ENCODE assay signal across 25 mouse cellular contexts in the genomic region with DNA sequence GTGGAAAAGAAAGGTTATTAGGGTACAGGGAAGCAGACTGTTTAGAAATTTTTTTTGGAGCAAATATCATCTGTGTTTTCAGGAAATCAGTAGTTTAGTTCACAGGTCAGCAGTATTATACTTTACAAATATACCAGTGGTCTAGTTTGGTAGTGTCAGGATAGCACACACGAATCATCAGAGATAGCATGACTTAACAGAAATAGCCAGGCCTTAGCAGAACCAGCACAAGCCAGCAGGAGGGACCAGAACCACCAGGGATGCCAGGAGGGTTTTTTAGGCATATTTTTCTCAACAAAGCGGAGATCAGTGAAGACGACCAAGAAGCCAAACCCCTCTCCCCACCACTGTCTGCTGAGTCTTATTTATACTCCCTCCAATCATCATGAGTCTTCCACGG. TPM values are rescaled to one million over a fixed set of nuclear protein-coding genes. Genes with fewer than 3 reads are reported as not detected.
DNase-seq lines count a peak whose midpoint lies in the region; ATAC-seq and TF ChIP-seq lines count a peak whose summit lies in the region.
"Had no signal": no experiment of that assay in that cellular context is flagged by ENCODE, and none has a peak within 500 bp of the region (broad histone marks: within the 10 kb centered on the region; RNA-seq: fewer than 3 reads in every experiment).

No protein-coding gene starts in this region.

- H3K9me3 ChIP-seq in liver, embryonic 14.5 days (ENCODE audit: control insufficient read depth, low read length): no peaks in the 10 kb centered on the region
- H3K9me3 ChIP-seq in liver, embryonic 11.5 days (ENCODE audit: control insufficient read depth, low read length): no peaks in the 10 kb centered on the region
- no peaks in the 10 kb centered on the region for H3K9me3 ChIP-seq in G1E (replicated peaks)
- H3K9me3 ChIP-seq in hindbrain, embryonic 11.5 days (ENCODE audit: control insufficient read depth, low read length): no peaks in the 10 kb centered on the region
- H3K9me3 ChIP-seq: embryonic facial prominence, embryonic 15.5 days; forebrain, embryonic 13.5 days; heart, embryonic 12.5 days; hindbrain, embryonic 12.5 days had no signal

- H3K4me3 ChIP-seq in gastrocnemius, adult 2 months: no peak overlapping the region
- no peak overlapping the region for H3K4me3 ChIP-seq in liver, embryonic 14.5 days (ENCODE audit: insufficient read depth in 1 of 2, low read depth in 2 of 2, low read length in 2 of 2)
- H3K4me3 ChIP-seq in liver, embryonic 11.5 days (ENCODE audit: low read depth, low read length): no peak overlapping the region
- H3K4me3 ChIP-seq in G1E (ENCODE audit: low read depth, low read length): no peak overlapping the region
- H3K4me3 ChIP-seq in hindbrain, embryonic 11.5 days (ENCODE audit: low read depth, low read length): no peak overlapping the region
- H3K4me3 ChIP-seq: embryonic facial prominence, embryonic 15.5 days; forebrain, embryonic 13.5 days; heart, embryonic 12.5 days; hindbrain, embryonic 12.5 days had no signal

- H3K27ac ChIP-seq in gastrocnemius, adult 2 months: peak overlapping the region; percentile 75
- H3K27ac ChIP-seq in liver, embryonic 14.5 days: no peak overlapping the region
- no peak overlapping the region for H3K27ac ChIP-seq in liver, embryonic 11.5 days (ENCODE audit: low read depth, low read length)
- no peak overlapping the region for H3K27ac ChIP-seq in hindbrain, embryonic 11.5 days (ENCODE audit: low read depth, low read length)
- H3K27ac ChIP-seq: embryonic facial prominence, embryonic 15.5 days; forebrain, embryonic 13.5 days; hindbrain, embryonic 12.5 days had no signal

- H3K4me2 ChIP-seq in liver, embryonic 14.5 days (ENCODE audit: low read depth): no peak overlapping the region
- H3K4me2 ChIP-seq in liver, embryonic 11.5 days: no peak overlapping the region
- no peak overlapping the region for H3K4me2 ChIP-seq in hindbrain, embryonic 11.5 days (replicated peaks; ENCODE audit: low read depth, low read length)
- H3K4me2 ChIP-seq: embryonic facial prominence, embryonic 15.5 days; forebrain, embryonic 13.5 days; heart, embryonic 12.5 days; hindbrain, embryonic 12.5 days had no signal

- no peak for TF ChIP-seq EP300 in liver, embryonic 14.5 days (IDR thresholded peaks at IDR 0.05; ENCODE audit: low read depth)

- H3K27me3 ChIP-seq in liver, embryonic 14.5 days (ENCODE audit: control insufficient read depth, insufficient read depth, low read length): no peaks in the 10 kb centered on the region
- no peaks in the 10 kb centered on the region for H3K27me3 ChIP-seq in liver, embryonic 11.5 days (replicated peaks; ENCODE audit: control insufficient read depth, insufficient read depth, low read length)
- H3K27me3 ChIP-seq in G1E (ENCODE audit: insufficient read depth, low read length): no peaks in the 10 kb centered on the region
- no peaks in the 10 kb centered on the region for H3K27me3 ChIP-seq in hindbrain, embryonic 11.5 days (ENCODE audit: control insufficient read depth, insufficient read depth, low read length)
- H3K27me3 ChIP-seq: CH12.LX; embryonic facial prominence, embryonic 15.5 days; forebrain, embryonic 13.5 days; heart, embryonic 12.5 days; hindbrain, embryonic 12.5 days had no signal

- no peak for DNase-seq in gastrocnemius, adult 2 months
- no peak for DNase-seq in gastrocnemius, postnatal 36 days
- DNase-seq in liver, embryonic 14.5 days (ENCODE audit: low read depth in 3 of 3, low spot score in 3 of 3): no peak
- no peak for DNase-seq in liver, embryonic 11.5 days (ENCODE audit: low spot score)
- DNase-seq in G1E (ENCODE audit: low spot score): no peak
- DNase-seq in hindbrain, embryonic 11.5 days (ENCODE audit: low spot score): no peak
- no peak for DNase-seq in ovary, adult 18-20 months (ENCODE audit: low spot score)
- DNase-seq: adrenal gland, adult 8-10 months; adrenal gland, postnatal 36 days; cerebellum, adult 11 months; cerebellum, adult 8-10 months; cerebellum, postnatal 14 days; embryo, embryonic 11 days; forebrain, postnatal 0 days; gastrocnemius, postnatal 25 days; heart, adult 18-20 months; heart, postnatal 36 days had no signal

- 49% methylated on average over 4 of the region's 4 CpGs for WGBS in liver, embryonic 14.5 days (ENCODE audit: insufficient replicate concordance)
- 58% methylated on average over 4 of the region's 4 CpGs for WGBS in liver, embryonic 11.5 days
- WGBS in hindbrain, embryonic 11.5 days: 70% methylated on average over 4 of the region's 4 CpGs

- intact Hi-C loops in gastrocnemius, adult 2 months (cut with DNase I): no loop called here
- intact Hi-C loops in gastrocnemius, postnatal 36 days (cut with DNase I): no loop called here

- no peak for ATAC-seq in liver, embryonic 14.5 days (ENCODE audit: insufficient read depth)
- no peak for ATAC-seq in liver, embryonic 11.5 days (replicated peaks; ENCODE audit: low FRiP score)
- 0 out of 2 replicates have a peak, but pooled peaks have one; percentile 38 for ATAC-seq in G1E (ENCODE audit: extremely low read depth, insufficient number of reproducible peaks, low FRiP score, poor library complexity, severe bottlenecking)
- ATAC-seq in megakaryocyte-erythroid progenitor cell, adult 5-6 weeks (replicated peaks; ENCODE audit: low FRiP score, low TSS enrichment, poor library complexity, severe bottlenecking): 0 out of 2 replicates have a peak, but pooled peaks have one; percentile 52
- ATAC-seq in hindbrain, embryonic 11.5 days (ENCODE audit: low FRiP score): no peak
- ATAC-seq: forebrain, embryonic 13.5 days; forebrain, postnatal 0 days; hindbrain, embryonic 16.5 days; inflammation-experienced regulatory T-cells, adult 6 months had no signal

- H3K9ac ChIP-seq in liver, embryonic 14.5 days (replicated peaks): no peak overlapping the region
- no peak overlapping the region for H3K9ac ChIP-seq in liver, embryonic 11.5 days (ENCODE audit: low read depth, low read length)
- H3K9ac ChIP-seq in hindbrain, embryonic 11.5 days (ENCODE audit: low read depth, low read length): no peak overlapping the region
- H3K9ac ChIP-seq: embryonic facial prominence, embryonic 15.5 days; forebrain, embryonic 13.5 days; forebrain, postnatal 0 days; heart, embryonic 12.5 days; hindbrain, embryonic 12.5 days had no signal

- peaks cover 0 to 4% of the 10 kb centered on the region in 2 experiments for H3K4me1 ChIP-seq in liver, embryonic 14.5 days (replicated peaks; ENCODE audit: control insufficient read depth in 2 of 2, insufficient read depth in 2 of 2, low read length in 1 of 2)
- H3K4me1 ChIP-seq in liver, embryonic 11.5 days (replicated peaks; ENCODE audit: control insufficient read depth, insufficient read depth, low read length): peaks cover 7% of the 10 kb centered on the region
- peaks cover 31% of the 10 kb centered on the region for H3K4me1 ChIP-seq in G1E (ENCODE audit: insufficient read depth, low read depth, low read length)
- H3K4me1 ChIP-seq in hindbrain, embryonic 11.5 days (replicated peaks; ENCODE audit: control insufficient read depth, insufficient read depth, low read length): no peaks in the 10 kb centered on the region
- H3K4me1 ChIP-seq: hindbrain, embryonic 12.5 days had no signal

- no peak; the same call in 1 of the 2 replicates for TF ChIP-seq CTCF in gastrocnemius, adult 2 months (IDR thresholded peaks at IDR 0.05)
- TF ChIP-seq CTCF in liver, embryonic 14.5 days (IDR thresholded peaks at IDR 0.05; ENCODE audit: low read depth): 0 out of 2 replicates have a peak, but pooled peaks have one; percentile 10
- TF ChIP-seq CTCF in G1E (IDR thresholded peaks at IDR 0.05; ENCODE audit: low read depth, low read length): no peak

- no peaks in the 10 kb centered on the region for H3K36me3 ChIP-seq in liver, embryonic 14.5 days (replicated peaks; ENCODE audit: control insufficient read depth, insufficient read depth, low read depth)
- no peaks in the 10 kb centered on the region for H3K36me3 ChIP-seq in liver, embryonic 11.5 days (ENCODE audit: control insufficient read depth, insufficient read depth, low read length)
- peaks cover 15% of the 10 kb centered on the region for H3K36me3 ChIP-seq in G1E (replicated peaks)
- H3K36me3 ChIP-seq in hindbrain, embryonic 11.5 days (ENCODE audit: control insufficient read depth, insufficient read depth, low read length): no peaks in the 10 kb centered on the region
- H3K36me3 ChIP-seq: embryonic facial prominence, embryonic 15.5 days; heart, embryonic 12.5 days; hindbrain, embryonic 12.5 days had no signal

RNA-seq across cellular contexts. Expression of a gene that starts 17.6 kb away (rescaled TPM):
- total RNA-seq in gastrocnemius, adult 2 months (2021): 10 to 100 TPM; 60.2 to 61.3 TPM
- total RNA-seq in gastrocnemius, postnatal 36 days (2021): 10 to 100 TPM; 50.4 to 56.7 TPM
- polyA plus RNA-seq in liver, embryonic 14.5 days (2012; rRNA removed): 4.6 and 6.4 TPM in 2 replicates
- polyA plus RNA-seq in liver, embryonic 14.5 days (2014; fragmentation: Nextera tagmentation; extraction: Ambion mirVana): 16.4 and 16.8 TPM in 2 replicates
- polyA plus RNA-seq in liver, embryonic 11.5 days (2014; fragmentation: Nextera tagmentation; extraction: Ambion mirVana): 23.2 and 26.5 TPM in 2 replicates
- 16.2 and 28.5 TPM in 2 replicates for total RNA-seq in G1E (2014; fragmentation: Nextera tagmentation)
- 17.1 and 21.8 TPM in 2 replicates for total RNA-seq in G1E (2017)
- polyA plus RNA-seq in G1E (2012): 7.2 TPM in 2 replicates
- total RNA-seq in megakaryocyte-erythroid progenitor cell, adult 5-6 weeks (2014; fragmentation: Nextera tagmentation): 16.7 and 19.4 TPM in 2 replicates
- 15.0 and 23.5 TPM in 2 replicates for total RNA-seq in megakaryocyte-erythroid progenitor cell, adult 5-6 weeks (2017)
- polyA plus RNA-seq in hindbrain, embryonic 11.5 days (2014; fragmentation: Nextera tagmentation; extraction: Ambion mirVana): 55.2 and 57.8 TPM in 2 replicates

RNA-seq across cellular contexts. Expression of a gene that starts 18.4 kb away (rescaled TPM):
- total RNA-seq in gastrocnemius, adult 2 months (2021): 100 to 1,000 TPM; 142 to 174 TPM
- total RNA-seq in gastrocnemius, postnatal 36 days (2021): 100 to 1,000 TPM; 129 to 132 TPM
- polyA plus RNA-seq in liver, embryonic 14.5 days (2012; rRNA removed): 8.3 and 14.2 TPM in 2 replicates
- 14.9 and 15.5 TPM in 2 replicates for polyA plus RNA-seq in liver, embryonic 14.5 days (2014; fragmentation: Nextera tagmentation; extraction: Ambion mirVana)
- polyA plus RNA-seq in liver, embryonic 11.5 days (2014; fragmentation: Nextera tagmentation; extraction: Ambion mirVana): 30.3 and 31.0 TPM in 2 replicates
- total RNA-seq in G1E (2014; fragmentation: Nextera tagmentation) (93.1 and 94.9 TPM in 2 replicates), G1E (2017) (98.3 and 102 TPM in 2 replicates)
- 20.0 and 25.0 TPM in 2 replicates for polyA plus RNA-seq in G1E (2012)
- total RNA-seq in megakaryocyte-erythroid progenitor cell, adult 5-6 weeks (2014; fragmentation: Nextera tagmentation): 40.2 and 46.4 TPM in 2 replicates
- total RNA-seq in megakaryocyte-erythroid progenitor cell, adult 5-6 weeks (2017): 60.6 and 67.3 TPM in 2 replicates
- polyA plus RNA-seq in hindbrain, embryonic 11.5 days (2014; fragmentation: Nextera tagmentation; extraction: Ambion mirVana): 57.7 and 60.7 TPM in 2 replicates

Comparison
In these comparisons a context has a peak if more than half of its experiments do, and no peak if none do; other contexts are left out.
1. ATAC-seq: peak in G1E (single experiment) and megakaryocyte-erythroid progenitor cell, adult 5-6 weeks (single experiment); none in liver, embryonic 14.5 days (single experiment), liver, embryonic 11.5 days (single experiment) and hindbrain, embryonic 11.5 days (single experiment).